Mouse (Mus musculus) intestine, postnatal 0 days (tissue): ENCODE measurements at regions not wholly inside any gene's neighbourhood (a gene's known extent, or its start where the extent isn't known, plus 50 kb on each side); places are given as distances from the start of the nearest gene placed in this dataset.

ENCODE experiments used
- ATAC-seq: fragments of 200-750 bp; cut with Nextera tagmentation; 2 replicates; pipeline ENCODE4 v1.8.0; 2017; ENCODE audit warnings: mild to moderate bottlenecking, moderate TSS enrichment, moderate library complexity
- H3K27ac ChIP-seq: fragments of 300-500 bp; sonication (generic); 2 replicates; pipeline ENCODE4 v1.5.1; 2014; ENCODE audit warnings: mild to moderate bottlenecking, low read depth, low read length, moderate library complexity
- H3K27me3 ChIP-seq: fragments of 300-500 bp; sonication (generic); replicated peaks from 2 replicates; pipeline ENCODE4 v1.6.1; 2014; ENCODE audit warnings: low read length, mixed read lengths; ENCODE audit not compliant: control insufficient read depth, insufficient read depth
- H3K36me3 ChIP-seq: fragments of 300-500 bp; sonication (generic); 2 replicates; pipeline ENCODE4 v1.6.1; 2014; ENCODE audit warnings: mild to moderate bottlenecking, moderate library complexity; ENCODE audit not compliant: control insufficient read depth, insufficient read depth
- H3K4me1 ChIP-seq: fragments of 300-500 bp; sonication (generic); replicated peaks from 2 replicates; pipeline ENCODE4 v1.6.1; 2014; ENCODE audit warnings: antibody characterized with exemption, low read length, mixed read lengths; ENCODE audit not compliant: control insufficient read depth, insufficient read depth
- H3K4me2 ChIP-seq: fragments of 300-500 bp; sonication (generic); replicated peaks from 2 replicates; pipeline ENCODE4 v1.6.1; 2014; ENCODE audit warnings: low read depth, mild to moderate bottlenecking, moderate library complexity
- H3K4me3 ChIP-seq: fragments of 300-500 bp; sonication (generic); 2 replicates; pipeline ENCODE4 v1.5.1; 2014; ENCODE audit warnings: low read depth, low read length
- H3K9ac ChIP-seq: fragments of 300-500 bp; sonication (generic); 2 replicates; pipeline ENCODE4 v1.6.1; 2014; ENCODE audit warnings: mild to moderate bottlenecking, low read depth, low read length
- H3K9me3 ChIP-seq: fragments of 300-500 bp; sonication (generic); 2 replicates; pipeline ENCODE4 v1.6.1; 2016; ENCODE audit warnings: mixed run types; ENCODE audit not compliant: control insufficient read depth
- CTCF ChIP-seq: sonication (generic); IDR thresholded peaks from 2 replicates; pipeline ENCODE4 v1.5.1; 2016; ENCODE audit warnings: low read depth, mild to moderate bottlenecking, control low read depth, antibody characterized with exemption, moderate library complexity
- WGBS: fragments of 180-500 bp; shearing (Covaris S2); extraction: QIAGEN DNeasy Blood & Tissue Kit; methylation state at CpG from one replicate; pipeline ENCODE4 v1.1.7; 2014; 5-methylcytosine and 5-hydroxymethylcytosine counted together

- no peaks in the 10 kb centered on the region for H3K27me3 ChIP-seq
- no peak overlapping the region for H3K4me3 ChIP-seq
- WGBS = 68% methylated on average over 5 of the region's 5 CpGs
- no peak overlapping the region for H3K4me2 ChIP-seq
- H3K9me3 ChIP-seq = no peaks in the 10 kb centered on the region
- no peak overlapping the region for H3K27ac ChIP-seq
- ATAC-seq = no peak
- TF ChIP-seq CTCF = no peak
- no peaks in the 10 kb centered on the region for H3K4me1 ChIP-seq
- H3K36me3 ChIP-seq = no peaks in the 10 kb centered on the region
- H3K9ac ChIP-seq = no peak overlapping the region
Measured at GRCm38 (mm10) chr13:79255362-79255761, 1055.8 kb upstream of the Nr2f1 start.

- Histone ChIP-seq H3K27ac (no peak overlapping the region), H3K9me3 (no peaks in the 10 kb centered on the region), H3K4me2 (no peak overlapping the region), H3K4me1 (no peaks in the 10 kb centered on the region), H3K4me3 (no peak overlapping the region), H3K27me3 (no peaks in the 10 kb centered on the region), H3K36me3 (no peaks in the 10 kb centered on the region), H3K9ac (no peak overlapping the region)
- WGBS = 61% methylated on average over 5 of the region's 5 CpGs
- no peak for TF ChIP-seq CTCF
- ATAC-seq = no peak
Measured at GRCm38 (mm10) chr13:79252385-79252784, 1052.8 kb upstream of the Nr2f1 start.

- H3K9ac ChIP-seq = no peak overlapping the region
- H3K27me3 ChIP-seq = no peaks in the 10 kb centered on the region
- no peak overlapping the region for H3K27ac ChIP-seq
- H3K4me1 ChIP-seq = no peaks in the 10 kb centered on the region
- H3K4me3 ChIP-seq = no peak overlapping the region
- WGBS = 89% methylated on average over 1 of the region's 1 CpGs
- no peak for TF ChIP-seq CTCF
- no peak for ATAC-seq
- H3K36me3 ChIP-seq = no peaks in the 10 kb centered on the region
- no peaks in the 10 kb centered on the region for H3K9me3 ChIP-seq
- no peak overlapping the region for H3K4me2 ChIP-seq
Measured at GRCm38 (mm10) chr13:79251269-79251668, 1051.7 kb upstream of the Nr2f1 start.
